Mouse (Mus musculus) forebrain, embryonic 14.5 days (tissue): Measurements from ENCODE around the gene Slc39a11. TPM values are rescaled to one million over a fixed set of nuclear protein-coding genes. Genes with fewer than 3 reads are reported as not detected.

Experiments
- ATAC-seq: fragments of 200-750 bp; cut with Nextera tagmentation; 2 replicates; pipeline ENCODE4 v1.8.0; 2017; ENCODE audit warnings: mild to moderate bottlenecking, moderate library complexity
- DNase-seq: peaks from one replicate; pipeline ENCODE4 v3.0.0-alpha.2; 2015; ENCODE audit warnings: low spot score
- H3K27ac ChIP-seq: fragments of 300-500 bp; sonication (generic); 2 replicates; pipeline ENCODE4 v1.5.1; 2014; ENCODE audit warnings: low read depth, mild to moderate bottlenecking, control low read depth, low read length, moderate library complexity
- H3K27me3 ChIP-seq: fragments of 300-500 bp; sonication (generic); replicated peaks from 2 replicates; pipeline ENCODE4 v1.6.1; 2014; ENCODE audit warnings: low read length, control low read depth, mixed read lengths; ENCODE audit not compliant: control insufficient read depth, insufficient read depth
- H3K36me3 ChIP-seq: fragments of 300-500 bp; sonication (generic); 2 replicates; pipeline ENCODE4 v1.6.1; 2014; ENCODE audit warnings: low read length, control low read depth; ENCODE audit not compliant: control insufficient read depth, insufficient read depth
- H3K4me1 ChIP-seq: fragments of 300-500 bp; sonication (generic); 2 replicates; pipeline ENCODE4 v1.6.1; 2014; ENCODE audit warnings: antibody characterized with exemption, low read length, control low read depth; ENCODE audit not compliant: control insufficient read depth, insufficient read depth
- H3K4me2 ChIP-seq: fragments of 300-500 bp; sonication (generic); 2 replicates; pipeline ENCODE4 v1.6.1; 2014; ENCODE audit warnings: mild to moderate bottlenecking, control low read depth, low read length
- H3K4me3 ChIP-seq: fragments of 300-500 bp; sonication (generic); 2 replicates; pipeline ENCODE4 v1.5.1; 2014; ENCODE audit warnings: low read depth, low read length, control low read depth
- H3K9ac ChIP-seq: fragments of 300-500 bp; sonication (generic); 2 replicates; pipeline ENCODE4 v1.6.1; 2014; ENCODE audit warnings: mild to moderate bottlenecking, low read length, control low read depth, moderate library complexity
- H3K9me3 ChIP-seq: fragments of 300-500 bp; sonication (generic); replicated peaks from 2 replicates; pipeline ENCODE4 v1.6.1; 2016; ENCODE audit warnings: low read length, control low read depth, mixed read lengths; ENCODE audit not compliant: control insufficient read depth
- WGBS: fragments of 180-500 bp; shearing (Covaris S2); extraction: QIAGEN DNeasy Blood & Tissue Kit; methylation state at CpG from one replicate; pipeline ENCODE4 v1.1.7; 2014; 5-methylcytosine and 5-hydroxymethylcytosine counted together
- polyA plus RNA-seq: library from polyadenylated mRNA; unstranded; fragments of >200 nt; fragmentation: Nextera tagmentation; extraction: Ambion mirVana; gene quantifications from 2 replicates; pipeline ENCODE4 v1.2.1, GENCODE M21; 2014

The Slc39a11 gene
- polyA plus RNA-seq, 1 experiment from 2014 or later: 29.5 TPM

DNA sequence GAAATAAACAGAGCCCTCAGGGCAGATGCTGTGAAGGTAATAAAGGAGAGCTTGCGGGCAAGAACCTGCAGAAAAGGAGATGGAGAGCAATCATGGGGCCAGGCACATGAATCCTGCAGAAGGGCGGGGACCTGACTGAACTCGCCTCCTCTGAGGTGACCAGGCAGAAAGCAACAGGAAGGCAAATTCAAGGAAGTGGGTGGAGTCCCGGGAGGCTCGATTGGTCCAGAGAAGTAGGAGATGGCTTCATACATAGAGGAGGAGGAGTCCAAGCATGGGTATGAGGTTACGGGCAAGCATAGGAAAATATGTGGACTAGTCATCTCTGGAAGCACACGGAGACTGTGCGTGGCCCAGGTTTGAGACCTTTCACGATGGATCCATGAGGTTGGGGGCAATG, 212.5 kb downstream of the Slc39a11 start:
- Histone ChIP-seq H3K27ac (no peak overlapping the region), H3K4me1 (peaks cover 13% of the 10 kb centered on the region), H3K9me3 (no peaks in the 10 kb centered on the region), H3K27me3 (no peaks in the 10 kb centered on the region), H3K4me2 (no peak overlapping the region), H3K9ac (no peak overlapping the region), H3K36me3 (no peaks in the 10 kb centered on the region), H3K4me3 (no peak overlapping the region)
- ATAC-seq: no peak
- no peak for DNase-seq
- WGBS: 95% methylated on average over 9 of the region's 9 CpGs

- no peak for ATAC-seq
- Histone ChIP-seq H3K4me3 (no peak overlapping the region), H3K9ac (no peak overlapping the region), H3K27me3 (no peaks in the 10 kb centered on the region), H3K9me3 (no peaks in the 10 kb centered on the region), H3K27ac (no peak overlapping the region), H3K4me1 (peaks cover 13% of the 10 kb centered on the region), H3K4me2 (no peak overlapping the region), H3K36me3 (no peaks in the 10 kb centered on the region)
- no peak for DNase-seq
- WGBS: 90% methylated on average over 6 of the region's 6 CpGs
Observed at GRCm38 (mm10) chr11:113436299-113436698, 213.6 kb downstream of the Slc39a11 start.

- Histone ChIP-seq H3K27me3 (no peaks in the 10 kb centered on the region), H3K9ac (no peak overlapping the region), H3K9me3 (no peaks in the 10 kb centered on the region), H3K4me3 (no peak overlapping the region), H3K27ac (no peak overlapping the region), H3K4me2 (no peak overlapping the region), H3K4me1 (peaks cover 13% of the 10 kb centered on the region), H3K36me3 (no peaks in the 10 kb centered on the region)
- WGBS: 47% methylated on average over 5 of the region's 5 CpGs
- no peak for ATAC-seq
- no peak for DNase-seq
Observed at GRCm38 (mm10) chr11:113435696-113436095, 214.2 kb downstream of the Slc39a11 start.

DNA sequence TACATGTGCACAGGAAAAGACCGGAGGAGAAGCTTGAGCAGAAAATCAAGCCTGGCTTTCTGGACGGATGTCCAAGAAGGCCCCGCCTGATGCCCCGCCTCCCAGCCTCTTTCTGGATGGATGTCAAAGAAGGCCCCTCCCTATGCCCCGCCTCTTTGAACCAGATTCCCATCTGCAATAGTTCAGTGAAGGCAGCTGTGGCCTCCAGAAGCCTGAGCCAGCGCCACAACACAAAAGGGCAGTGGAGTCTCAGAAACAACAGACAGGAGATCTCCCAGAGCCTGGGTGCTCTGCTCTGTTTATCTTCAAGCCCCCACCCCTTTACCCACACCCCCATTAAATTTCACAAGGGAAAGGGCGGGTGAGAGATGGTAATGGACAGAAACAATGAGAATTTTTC, 218.7 kb downstream of the Slc39a11 start:
- Histone ChIP-seq H3K36me3 (no peaks in the 10 kb centered on the region), H3K4me2 (no peak overlapping the region), H3K4me1 (no peaks in the 10 kb centered on the region; the same call in 1 of the 2 replicates), H3K27me3 (no peaks in the 10 kb centered on the region), H3K4me3 (no peak overlapping the region), H3K9ac (no peak overlapping the region), H3K27ac (no peak overlapping the region), H3K9me3 (no peaks in the 10 kb centered on the region)
- 67% methylated on average over 7 of the region's 7 CpGs for WGBS
- ATAC-seq (no peak), DNase-seq (no peak)

GRCm38 (mm10) chr11:113425882-113426281, 224.0 kb downstream of the Slc39a11 start:
- Histone ChIP-seq H3K4me2 (no peak overlapping the region), H3K4me3 (no peak overlapping the region), H3K9ac (no peak overlapping the region), H3K36me3 (no peaks in the 10 kb centered on the region), H3K27ac (peak overlapping the region; percentile 55; the same call in 1 of the 2 replicates), H3K4me1 (peaks cover 4% of the 10 kb centered on the region; the same call in 1 of the 2 replicates), H3K27me3 (no peaks in the 10 kb centered on the region), H3K9me3 (no peaks in the 10 kb centered on the region)
- ATAC-seq (peak; percentile 46; the same call in 1 of the 2 replicates), DNase-seq (peak; percentile 30)
- 48% methylated on average over 9 of the region's 9 CpGs for WGBS

DNA sequence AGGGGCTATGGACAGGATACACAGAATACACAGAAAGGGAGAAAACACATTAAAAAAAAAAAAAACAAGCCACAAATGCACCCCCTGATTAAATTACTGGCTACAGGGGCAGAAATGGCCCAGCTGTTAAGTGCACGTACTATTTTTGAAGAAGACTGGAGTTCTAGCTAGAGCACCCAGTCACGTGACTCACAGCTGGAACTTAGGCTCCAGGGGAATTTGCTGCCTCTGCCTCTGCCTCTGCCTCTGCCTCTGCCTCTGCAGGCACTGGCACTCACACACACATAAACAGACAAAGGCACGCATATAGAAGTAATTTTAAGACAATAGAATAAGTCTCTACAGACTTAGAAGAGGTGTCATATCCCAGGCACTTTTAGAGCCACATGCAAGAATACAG, 224.4 kb downstream of the Slc39a11 start:
- ATAC-seq: peak; percentile 21; the same call in 1 of the 2 replicates
- H3K9me3 ChIP-seq: no peaks in the 10 kb centered on the region
- H3K4me1 ChIP-seq: peaks cover 4% of the 10 kb centered on the region; the same call in 1 of the 2 replicates
- no peak overlapping the region for H3K4me3 ChIP-seq
- no peaks in the 10 kb centered on the region for H3K36me3 ChIP-seq
- H3K27me3 ChIP-seq: no peaks in the 10 kb centered on the region
- H3K9ac ChIP-seq: no peak overlapping the region
- H3K4me2 ChIP-seq: no peak overlapping the region
- 83% methylated on average over 3 of the region's 3 CpGs for whole genome bisulfite sequencing
- peak overlapping the region; percentile 55; the same call in 1 of the 2 replicates for H3K27ac ChIP-seq
- peak; percentile 32 for DNase-seq

GRCm38 (mm10) chr11:113424765-113425164, 225.1 kb downstream of the Slc39a11 start:
- Histone ChIP-seq H3K4me2 (no peak overlapping the region), H3K27me3 (no peaks in the 10 kb centered on the region), H3K9ac (no peak overlapping the region), H3K36me3 (no peaks in the 10 kb centered on the region), H3K9me3 (no peaks in the 10 kb centered on the region), H3K27ac (no peak overlapping the region), H3K4me1 (peaks cover 4% of the 10 kb centered on the region; the same call in 1 of the 2 replicates), H3K4me3 (no peak overlapping the region)
- 89% methylated on average over 3 of the region's 4 CpGs for WGBS
- ATAC-seq: no peak
- no peak for DNase-seq

GRCm38 (mm10) chr11:113422598-113422997, 227.3 kb downstream of the Slc39a11 start:
- Histone ChIP-seq H3K9ac (no peak overlapping the region), H3K9me3 (no peaks in the 10 kb centered on the region), H3K27ac (no peak overlapping the region), H3K4me2 (no peak overlapping the region), H3K4me1 (peaks cover 11% of the 10 kb centered on the region), H3K27me3 (no peaks in the 10 kb centered on the region), H3K4me3 (no peak overlapping the region), H3K36me3 (no peaks in the 10 kb centered on the region)
- 97% methylated on average over 7 of the region's 7 CpGs for WGBS
- no peak for ATAC-seq
- no peak for DNase-seq

DNA sequence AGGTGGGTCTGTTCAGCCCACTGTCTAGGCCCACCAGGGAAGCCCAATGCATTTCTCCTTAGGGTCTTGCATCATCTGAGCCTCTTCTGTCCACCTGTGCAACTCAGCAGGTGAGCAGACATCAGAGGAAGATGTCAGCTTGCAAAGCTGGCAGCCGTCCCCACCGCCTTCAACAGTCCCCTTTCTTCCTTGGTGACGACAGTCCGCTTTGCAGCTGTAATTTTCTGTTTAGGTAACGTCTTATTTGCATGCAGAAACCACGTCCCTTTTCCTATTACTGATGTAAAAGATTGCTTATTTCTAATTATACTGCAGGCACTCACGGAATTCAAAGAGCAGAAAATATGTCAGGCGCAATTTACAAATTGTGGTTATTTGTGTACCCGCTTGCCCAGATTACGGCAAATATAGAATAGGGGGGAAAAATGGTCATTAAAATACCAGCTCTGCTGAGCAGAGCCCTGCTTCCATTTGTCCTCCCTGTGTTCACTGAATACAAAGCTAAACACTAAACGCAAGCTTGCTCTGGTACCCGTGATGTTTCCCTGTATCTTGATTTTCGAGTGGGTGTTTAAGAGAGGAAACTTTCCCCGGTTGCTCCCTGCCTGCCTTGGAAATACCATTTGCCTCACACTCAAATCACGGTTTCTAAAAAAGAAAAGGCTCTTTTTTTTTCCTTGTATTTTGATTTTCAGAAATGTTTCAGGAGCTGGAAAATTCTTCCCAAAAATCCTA, 230.8 kb downstream of the Slc39a11 start:
- H3K9ac ChIP-seq: no peak overlapping the region
- no peaks in the 10 kb centered on the region for H3K36me3 ChIP-seq
- no peak overlapping the region for H3K4me3 ChIP-seq
- peak; percentile 67 for DNase-seq
- WGBS: 46% methylated on average over 15 of the region's 15 CpGs
- peaks cover 7% of the 10 kb centered on the region; the same call in 1 of the 2 replicates for H3K4me1 ChIP-seq
- no peaks in the 10 kb centered on the region for H3K27me3 ChIP-seq
- no peak overlapping the region for H3K4me2 ChIP-seq
- ATAC-seq: peak; percentile 44; the same call in 1 of the 2 replicates
- no peaks in the 10 kb centered on the region for H3K9me3 ChIP-seq
- H3K27ac ChIP-seq: peak overlapping the region; percentile 70
